Mouse (Mus musculus): Measurements from ENCODE around the gene Csnk1g2.

DNA sequence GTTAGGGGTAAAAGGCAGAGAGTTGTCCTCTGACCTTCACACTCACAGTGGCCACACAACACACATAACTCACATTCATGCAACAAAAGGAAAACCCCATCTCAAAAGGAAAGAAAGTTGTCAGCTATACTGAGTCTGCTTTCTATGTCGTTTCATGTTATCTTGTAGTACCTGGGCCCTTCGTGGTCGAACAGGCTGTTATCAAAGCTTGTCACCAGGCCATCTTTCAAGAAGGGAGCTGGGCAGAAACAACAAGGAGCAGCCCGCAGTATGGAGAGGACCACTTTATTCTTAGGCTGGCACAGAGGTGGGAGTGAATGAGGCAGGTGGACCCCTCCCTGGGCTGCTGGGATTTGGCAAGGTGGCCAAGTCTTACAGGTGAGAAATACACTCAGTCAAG, 62.3 kb downstream of the Csnk1g2 start:
- TF ChIP-seq CTCF (IDR thresholded peaks at IDR 0.05; ENCODE audit: insufficient read depth, low read length) (no peak), POLR2A (IDR thresholded peaks at IDR 0.05; ENCODE audit: borderline replicate concordance, extremely low read depth, low read depth, low read length) (no peak)

Measured in lung, adult 2 months (tissue).